Mouse (Mus musculus): ENCODE measurements around the gene Gm20807. TPM values are rescaled to one million over a fixed set of nuclear protein-coding genes. Genes with fewer than 3 reads are reported as not detected.
"Not testable (repeated sequence)": the region's sequence is repeated elsewhere in the genome, so short reads cannot be mapped to it uniquely, and the experiment has no call there.

Gene Gm20807
- not detected in 2 replicates for polyA plus RNA-seq (2014; fragmentation: Nextera tagmentation; extraction: Ambion mirVana)

GRCm38 (mm10) chrY:13042591-13042990, at the start of gene Gm20807:
TSS of gene Gm20807 (plus strand) at chrY:13042891.
- ATAC-seq (ENCODE audit: low read depth); H3K36me3 ChIP-seq (ENCODE audit: control insufficient read depth, insufficient read depth, low read length); H3K4me2 ChIP-seq (ENCODE audit: low read depth, low read length); H3K4me3 ChIP-seq (ENCODE audit: low read depth, low read length); H3K27ac ChIP-seq (ENCODE audit: low read depth, low read length); H3K9ac ChIP-seq (replicated peaks; ENCODE audit: low read depth, low read length); H3K9me3 ChIP-seq (ENCODE audit: control insufficient read depth, low read length); H3K27me3 ChIP-seq (ENCODE audit: control insufficient read depth, insufficient read depth, low read length); H3K4me1 ChIP-seq (ENCODE audit: control insufficient read depth, insufficient read depth, low read length): not testable (repeated sequence)

Other genes with a start within 250 kb of the Gm20807 start
- gene Gm21891, start 90.6 kb downstream of the Gm20807 start, polyA plus RNA-seq (2014; fragmentation: Nextera tagmentation; extraction: Ambion mirVana): not detected in 2 replicates
- not detected in 2 replicates for gene Gm21425, start 119.1 kb downstream of the Gm20807 start, polyA plus RNA-seq (2014; fragmentation: Nextera tagmentation; extraction: Ambion mirVana)
- not detected in 2 replicates for gene Gm21828, start 181.0 kb downstream of the Gm20807 start, polyA plus RNA-seq (2014; fragmentation: Nextera tagmentation; extraction: Ambion mirVana)
- gene Gm21440, start 209.5 kb downstream of the Gm20807 start, polyA plus RNA-seq (2014; fragmentation: Nextera tagmentation; extraction: Ambion mirVana): not detected in 2 replicates
- gene Gm21454, start 209.6 kb downstream of the Gm20807 start, polyA plus RNA-seq (2014; fragmentation: Nextera tagmentation; extraction: Ambion mirVana): not detected in 2 replicates

Measured in neural tube, embryonic 14.5 days (tissue).